Mouse (Mus musculus): ENCODE data around the gene Gm14443.
"Not testable (repeated sequence)": the region's sequence is repeated elsewhere in the genome, so short reads cannot be mapped to it uniquely, and the experiment has no call there.

DNA sequence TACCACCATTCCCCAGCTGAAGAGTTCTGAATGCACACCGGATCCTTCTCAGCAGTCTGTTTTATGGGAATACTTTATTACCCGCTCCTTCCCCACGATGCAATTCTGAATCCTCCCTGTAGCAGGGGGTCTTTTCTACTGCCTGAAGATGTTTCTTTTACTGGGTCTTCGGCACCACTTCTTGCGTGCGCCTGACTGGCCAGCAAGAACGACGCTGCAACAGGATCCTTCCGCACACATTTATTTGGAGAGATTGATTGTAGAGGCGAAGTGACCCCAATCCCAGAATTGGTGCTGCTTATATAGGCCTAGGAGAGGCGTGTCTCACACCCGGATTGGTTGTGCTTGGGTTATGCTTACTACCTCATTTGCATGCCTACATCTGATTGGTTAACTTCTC, 10.6 kb downstream of the Gm14443 start:
- not testable (repeated sequence) for TF ChIP-seq CTCF (IDR thresholded peaks at IDR 0.05; ENCODE audit: control insufficient read depth, insufficient read depth, insufficient replicate concordance, low read depth, low read length); POLR2A (IDR thresholded peaks at IDR 0.05; ENCODE audit: control insufficient read depth, low read depth, low read length)
